Mouse (Mus musculus): ENCODE data around the gene Prss36.
A peak's percentile ranks its signal among the peaks of the same experiment; 100 is the strongest.
"Not testable (repeated sequence)": the region's sequence is repeated elsewhere in the genome, so short reads cannot be mapped to it uniquely, and the experiment has no call there.

Gene Prss36

GRCm38 (mm10) chr7:127946470-127947023, at the start of gene Prss36:
TSS of gene Prss36 (minus strand) at chr7:127946725.
- no peak for DNase-seq (ENCODE audit: low spot score)

GRCm38 (mm10) chr7:127993341-127993977, 46.9 kb upstream of the Prss36 start, which contains the start of gene Pycard:
TSS of gene Pycard (minus strand) at chr7:127993867.
- peak; percentile 87 for DNase-seq (ENCODE audit: low spot score)

DNA sequence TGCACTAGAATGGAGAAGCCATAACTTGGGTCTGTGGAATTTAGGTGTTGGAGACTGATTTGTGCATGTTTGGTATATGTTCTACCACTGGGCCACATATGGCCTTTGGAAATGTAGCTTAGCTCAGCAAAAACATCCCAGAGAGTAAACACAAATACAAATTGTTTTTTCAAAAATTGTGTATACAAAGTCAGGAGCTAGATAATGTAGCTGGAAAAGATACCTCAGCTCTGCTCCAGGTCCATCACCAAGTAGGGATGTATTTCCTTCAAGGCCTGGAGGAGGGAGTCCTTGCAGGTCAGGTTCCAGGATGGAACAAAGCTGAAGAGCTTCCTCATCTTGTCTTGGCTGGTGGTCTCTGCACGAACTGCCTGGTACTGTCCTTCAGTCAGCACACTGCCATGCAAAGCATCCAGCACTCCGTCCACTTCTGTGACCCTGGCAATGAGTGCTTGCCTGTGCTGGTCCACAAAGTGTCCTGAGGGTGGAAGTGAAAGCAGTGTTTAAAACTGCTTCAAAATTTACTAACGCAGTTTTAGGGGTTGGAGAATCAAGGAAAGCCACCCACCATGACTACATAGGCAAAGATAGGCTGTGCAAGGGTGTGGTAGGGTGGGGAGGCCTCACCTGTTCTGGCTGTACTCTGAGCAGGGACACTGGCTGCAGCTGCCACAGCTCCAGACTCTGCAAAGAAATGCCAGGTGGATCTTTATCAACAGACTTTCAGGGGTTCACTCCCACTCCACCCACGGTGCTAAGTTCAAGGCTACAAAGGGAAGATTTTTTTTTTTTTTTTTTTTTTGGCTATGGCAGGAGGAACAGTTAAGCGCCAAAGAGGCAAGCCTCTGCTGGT, 46.2 kb upstream of the Prss36 start:
- DNase-seq (ENCODE audit: low spot score) = no peak

DNA sequence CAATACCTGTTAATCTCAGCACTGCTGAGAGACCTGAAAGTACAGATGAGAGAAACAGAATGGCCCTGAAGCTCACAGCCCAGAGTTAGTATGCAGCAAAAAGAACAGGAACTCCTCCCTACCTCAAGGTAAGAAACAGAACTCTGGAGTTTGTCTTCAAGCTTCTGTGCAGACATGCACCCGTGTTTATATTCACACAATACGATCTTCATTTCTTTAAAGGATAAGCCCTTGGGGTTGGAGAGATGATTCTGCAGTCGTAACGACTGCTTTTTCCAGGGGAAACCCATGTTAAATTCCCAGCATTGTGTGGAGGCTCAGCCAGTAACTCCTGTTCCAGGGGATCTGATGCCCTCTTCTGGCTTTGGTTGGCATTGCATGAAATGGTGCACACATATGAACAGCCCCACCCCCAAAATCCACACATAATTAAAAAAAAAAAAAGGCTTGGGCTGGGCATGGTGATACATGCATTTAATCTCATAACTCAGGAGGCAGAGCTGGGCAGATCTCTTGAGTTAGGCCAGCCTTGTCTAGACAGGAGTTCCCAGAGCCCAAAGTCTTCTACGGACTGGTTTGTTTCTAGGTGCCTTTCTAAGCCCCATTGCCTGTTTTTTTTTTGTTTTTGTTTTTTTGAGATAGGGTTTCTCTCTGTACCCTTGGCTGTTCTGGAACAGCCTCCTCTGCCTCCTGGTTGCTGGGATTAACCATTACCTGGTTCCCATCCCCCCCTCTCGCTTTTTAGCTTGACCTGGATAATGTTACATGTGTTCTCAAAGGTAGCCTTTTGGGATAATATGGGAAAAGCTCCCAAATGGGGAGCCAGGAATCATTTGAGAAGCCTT, 45.3 kb upstream of the Prss36 start:
- DNase-seq (ENCODE audit: low spot score) = peak; percentile 71

- DNase-seq (ENCODE audit: low spot score) = no peak
These were observed 42.4 kb upstream of the Prss36 start for GRCm38 (mm10) chr7:127988904-127989303.

DNA sequence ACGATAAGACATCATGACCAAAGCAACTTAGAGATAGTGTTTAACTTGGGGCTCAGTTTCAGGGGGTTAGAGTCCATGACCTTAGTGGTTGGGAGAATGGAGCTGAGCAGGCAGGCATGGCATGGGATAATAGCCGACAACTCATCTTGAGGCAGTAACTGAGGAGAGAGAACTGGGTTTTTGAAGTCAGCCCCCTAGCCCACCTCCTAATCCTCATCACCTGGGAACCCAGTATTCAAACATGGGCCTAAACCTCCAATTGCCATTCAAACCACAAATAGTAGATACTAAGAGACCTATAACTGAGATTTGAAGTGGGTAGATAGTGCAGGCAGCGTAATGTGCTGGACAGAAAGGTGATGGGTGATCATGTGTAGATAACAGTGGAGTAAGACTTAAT, 34.1 kb upstream of the Prss36 start:
- DNase-seq (ENCODE audit: low spot score) = no peak

DNA sequence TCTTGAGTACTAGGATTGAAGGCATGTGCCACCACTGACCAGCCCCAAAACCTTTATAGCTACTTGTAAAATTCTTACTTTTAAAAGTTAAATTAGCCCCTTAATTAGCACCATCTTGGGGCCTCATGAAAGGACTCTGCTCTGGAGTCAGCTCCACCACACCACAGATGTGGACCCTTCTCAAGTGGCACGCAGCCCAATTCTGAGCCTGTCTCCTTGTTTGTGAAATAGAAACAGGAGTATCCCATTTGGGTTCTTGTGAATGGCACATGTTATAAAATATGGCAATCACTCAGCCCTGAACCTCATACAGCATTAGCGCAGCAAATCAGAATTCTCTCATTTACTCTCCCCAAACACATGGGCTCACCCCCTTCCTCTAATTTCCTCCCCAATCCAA, 32.3 kb upstream of the Prss36 start:
- DNase-seq (ENCODE audit: low spot score) = no peak

- no peak for DNase-seq (ENCODE audit: low spot score)
These were observed 27.9 kb upstream of the Prss36 start for GRCm38 (mm10) chr7:127974413-127974930.

DNA sequence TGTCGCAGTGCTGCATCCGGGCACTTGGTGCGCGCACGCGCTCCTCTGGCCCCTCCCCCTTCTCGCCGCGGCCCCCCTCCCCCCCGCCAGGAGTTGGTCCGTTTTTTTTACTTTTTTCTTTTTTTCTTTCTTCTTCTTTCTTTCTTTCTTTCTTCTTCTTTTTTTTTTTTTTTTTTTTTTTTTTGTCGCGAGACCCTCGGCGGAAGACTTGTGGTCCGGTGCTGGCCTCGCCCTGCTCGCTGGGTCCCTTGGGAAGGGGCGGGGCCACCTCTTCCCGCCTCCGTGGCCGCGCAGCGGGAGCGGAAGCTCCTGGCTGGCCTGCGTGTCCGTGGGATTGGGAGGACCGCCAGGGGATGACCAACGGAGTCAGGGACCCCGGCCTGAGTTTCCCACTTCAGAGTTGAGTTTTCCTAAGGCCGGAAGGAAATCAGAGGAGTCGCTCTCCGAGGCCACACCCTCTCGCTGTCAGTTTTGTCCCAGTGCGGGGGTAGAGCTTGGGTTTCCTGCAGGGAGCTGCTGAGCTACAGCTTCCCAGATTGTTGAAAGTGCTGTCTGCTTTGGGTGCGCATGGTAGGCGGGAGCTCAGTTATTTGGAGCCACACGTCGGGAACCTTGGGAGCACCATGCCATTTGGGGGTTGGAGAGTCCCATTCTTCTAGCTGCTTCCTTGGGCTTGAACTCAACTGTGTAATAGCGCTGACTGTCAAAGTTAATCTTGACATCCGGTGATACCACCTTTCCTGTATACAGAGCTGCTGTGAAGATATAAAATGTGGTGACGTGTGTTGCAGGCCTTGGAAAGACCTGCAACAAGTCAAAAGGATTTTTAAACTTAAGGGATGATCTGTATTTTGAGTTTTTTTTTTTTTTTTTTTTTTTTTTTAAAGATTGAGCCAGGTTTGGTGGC, 21.6 kb upstream of the Prss36 start:
- peak; percentile 57 for DNase-seq (ENCODE audit: low spot score)

DNA sequence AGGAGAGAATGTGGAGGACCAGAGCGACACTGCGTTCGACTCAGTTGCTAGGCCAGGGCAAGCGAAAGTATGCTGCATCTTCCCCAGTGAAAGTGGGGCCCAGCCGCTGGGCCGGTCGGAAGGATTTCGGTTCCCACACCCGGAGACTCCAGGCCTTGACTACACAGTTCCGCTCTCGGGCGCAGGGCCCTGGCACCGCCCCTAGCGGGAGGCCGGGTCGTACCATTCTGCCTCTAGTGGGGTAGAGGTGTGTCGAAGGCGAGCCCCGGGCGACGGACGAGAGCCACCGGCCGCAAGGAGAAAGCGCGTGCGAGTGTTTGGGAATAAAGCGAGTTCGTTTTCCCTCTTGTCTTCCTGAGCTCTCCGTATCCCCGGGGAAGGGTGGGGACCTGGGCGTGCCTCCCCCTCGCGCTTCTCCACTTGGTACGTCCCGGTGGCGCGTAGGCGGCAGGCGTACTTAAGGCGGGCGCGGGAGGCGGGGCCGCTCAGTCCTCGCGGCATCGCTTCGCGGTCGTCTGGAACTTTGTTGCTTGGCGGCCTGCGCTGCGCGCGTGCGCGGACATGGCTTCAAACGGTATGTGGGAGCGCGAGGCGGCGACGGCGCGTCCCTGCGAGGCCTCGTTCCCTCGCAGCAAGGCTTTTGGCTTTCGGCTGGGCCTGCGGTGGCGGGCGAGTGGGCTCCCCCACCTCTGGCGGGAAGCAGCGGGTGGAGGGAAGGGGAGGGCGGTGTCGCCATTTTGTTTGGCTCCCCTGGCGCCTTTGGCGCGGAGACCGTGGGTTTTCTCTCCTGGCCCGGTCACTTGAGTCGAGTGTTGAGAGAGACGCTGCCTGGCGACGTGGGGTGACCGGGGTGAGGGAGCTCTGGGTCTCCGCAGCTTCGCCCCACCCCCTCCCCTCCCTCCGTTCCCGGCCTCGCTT, 20.7 kb upstream of the Prss36 start, which contains the start of gene Fus:
Gene Fus (plus strand): TSS at position 454 of the 918 bp plus-strand sequence.
- DNase-seq (ENCODE audit: low spot score) = peak; percentile 94

GRCm38 (mm10) chr7:127966371-127966918, 19.9 kb upstream of the Prss36 start:
- no peak for DNase-seq (ENCODE audit: low spot score)

- DNase-seq (ENCODE audit: low spot score) = no peak
These were observed 12.8 kb upstream of the Prss36 start for GRCm38 (mm10) chr7:127959364-127959763.

GRCm38 (mm10) chr7:127952864-127953581, 6.5 kb upstream of the Prss36 start:
- peak; percentile 31 for DNase-seq (ENCODE audit: low spot score)

DNA sequence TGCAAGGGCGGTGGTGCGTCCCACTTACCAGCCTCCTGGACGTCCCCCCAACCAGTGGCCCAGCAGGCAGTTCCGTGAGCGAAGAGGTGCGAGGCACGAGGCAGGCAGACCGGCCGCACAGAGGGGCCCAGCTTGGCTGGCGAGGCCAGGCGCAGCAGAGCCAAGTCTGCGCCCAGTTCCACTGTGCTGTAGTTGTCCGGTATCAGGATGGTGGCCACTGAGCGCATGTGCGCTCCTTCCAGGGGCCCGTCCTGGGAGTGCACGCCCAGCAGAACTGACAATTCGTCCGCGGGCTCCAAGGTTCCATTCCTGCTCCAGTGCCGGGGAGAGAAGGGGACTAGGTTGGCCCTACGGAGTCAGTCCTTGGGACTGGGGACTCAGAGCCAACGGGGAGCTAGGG, 1.9 kb downstream of the Prss36 start:
- no peak for DNase-seq (ENCODE audit: low spot score)

GRCm38 (mm10) chr7:127942097-127942496, 4.4 kb downstream of the Prss36 start:
- DNase-seq (ENCODE audit: low spot score) = not testable (repeated sequence)

DNA sequence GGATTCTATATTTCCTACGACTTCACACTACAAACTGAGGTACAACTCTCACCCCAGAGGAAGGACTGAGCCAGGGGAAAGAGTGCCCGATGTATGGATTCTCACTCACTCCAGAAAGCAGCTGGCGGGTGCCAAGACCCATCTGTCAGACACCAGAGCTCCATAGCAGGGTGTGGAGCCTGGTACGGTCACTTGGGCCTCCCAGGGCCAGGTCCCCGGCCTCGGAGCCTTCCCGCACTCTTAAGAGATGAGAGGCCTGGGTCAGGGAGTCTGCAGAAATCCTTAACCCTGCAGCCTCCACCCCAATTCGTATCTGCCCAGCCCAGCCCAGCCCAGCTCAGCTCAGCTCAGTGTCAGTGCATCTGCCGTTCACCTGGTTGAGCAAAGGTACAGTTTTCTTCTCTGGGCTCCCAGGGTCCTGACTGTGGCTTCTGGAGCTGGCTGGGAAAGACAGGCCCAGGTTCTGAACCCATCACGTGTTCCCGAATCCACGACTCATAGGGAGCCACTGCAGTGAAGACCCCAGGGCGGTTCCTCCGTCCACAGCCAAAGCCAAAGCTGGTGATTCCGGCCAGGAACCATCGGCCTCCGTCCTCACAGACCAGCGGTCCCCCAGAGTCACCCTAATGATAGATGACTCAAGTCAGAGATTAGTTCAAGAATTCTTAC, 10.2 kb downstream of the Prss36 start:
- no peak for DNase-seq (ENCODE audit: low spot score)

- DNase-seq (ENCODE audit: low spot score) = no peak
These were observed 10.8 kb downstream of the Prss36 start for GRCm38 (mm10) chr7:127935748-127936159.

Measured in T-cell, adult 2 months (primary cell).